Mouse (Mus musculus) E14TG2a.4 (cell line): ENCODE data around the gene Zdhhc23.

Source experiments
- H3K27me3 ChIP-seq: 2 replicates; pipeline ENCODE4 v1.6.1; 2014; ENCODE audit warnings: low read length, control low read depth; ENCODE audit not compliant: insufficient read depth
- H3K36me3 ChIP-seq: 2 replicates; pipeline ENCODE4 v1.6.1; 2014; ENCODE audit warnings: low read length, control low read depth; ENCODE audit not compliant: insufficient read depth
- H3K4me1 ChIP-seq: replicated peaks from 2 replicates; pipeline ENCODE4 v1.6.1; 2014; ENCODE audit warnings: low read depth, low read length, control low read depth
- H3K4me3 ChIP-seq: replicated peaks from 2 replicates; pipeline ENCODE4 v1.5.1; 2014; ENCODE audit warnings: mild to moderate bottlenecking, low read length
- H3K9me3 ChIP-seq: 2 replicates; pipeline ENCODE4 v1.6.1; 2014; ENCODE audit warnings: low read length, control low read depth
- CTCF ChIP-seq: conservative IDR thresholded peaks from 2 replicates; pipeline ENCODE4 v1.5.1; 2014; ENCODE audit warnings: low read length
- NANOG ChIP-seq: IDR thresholded peaks from 2 replicates; pipeline ENCODE4 v1.6.1; 2014; ENCODE audit warnings: borderline replicate concordance, low read length, mixed read lengths
- POU5F1 ChIP-seq: IDR thresholded peaks from 2 replicates; pipeline ENCODE4 v1.6.1; 2014; ENCODE audit warnings: low read length, borderline replicate concordance

Gene Zdhhc23

DNA sequence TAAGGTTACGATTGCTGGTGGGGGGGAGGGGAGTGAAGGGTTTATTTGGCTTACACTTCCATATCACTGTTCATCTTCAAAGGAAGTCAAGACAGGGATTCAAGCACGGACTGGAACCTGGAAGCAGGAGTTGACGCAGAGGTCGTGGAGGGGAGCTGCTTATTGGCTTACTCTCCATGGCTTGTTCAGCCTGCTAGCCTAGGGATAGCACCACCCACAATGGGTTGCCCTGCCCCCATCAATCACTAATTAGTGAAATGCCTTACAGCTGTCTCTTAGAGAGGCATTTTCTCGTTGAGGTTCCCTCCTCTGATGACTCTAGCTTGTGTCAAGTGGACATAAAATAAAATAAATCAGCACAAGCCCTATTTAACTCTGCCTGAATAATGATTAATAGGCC is 31.4 kb upstream of the Zdhhc23 start:
- peaks cover 2% of the 10 kb centered on the region for H3K4me1 ChIP-seq
- H3K9me3 ChIP-seq, result no peaks in the 10 kb centered on the region
- H3K4me3 ChIP-seq, result no peak overlapping the region
- TF ChIP-seq CTCF (no peak), POU5F1 (no peak), NANOG (no peak)
- no peaks in the 10 kb centered on the region for H3K27me3 ChIP-seq
- no peaks in the 10 kb centered on the region for H3K36me3 ChIP-seq

DNA sequence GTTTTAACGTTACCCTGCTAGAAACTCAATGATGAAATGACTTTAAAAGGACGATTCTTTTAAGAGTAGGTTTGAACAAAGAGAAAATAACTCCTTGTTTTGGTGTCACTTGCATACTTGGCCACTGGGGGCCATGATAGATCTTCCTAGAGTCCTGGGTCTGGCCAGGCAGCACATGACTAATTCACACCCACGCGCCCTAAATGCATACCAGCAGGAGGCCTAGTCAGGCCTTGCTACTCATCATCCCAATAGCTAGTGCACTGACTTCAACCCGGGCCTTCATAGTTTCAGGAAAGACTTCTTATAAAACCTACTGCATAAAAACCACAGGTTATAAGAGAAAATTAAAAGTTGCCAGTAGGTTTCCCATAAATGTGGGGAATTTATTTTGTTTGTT is 22.5 kb upstream of the Zdhhc23 start:
- Histone ChIP-seq H3K27me3 (no peaks in the 10 kb centered on the region), H3K9me3 (no peaks in the 10 kb centered on the region), H3K4me3 (no peak overlapping the region), H3K36me3 (no peaks in the 10 kb centered on the region), H3K4me1 (peaks cover 5% of the 10 kb centered on the region; the same call in 1 of the 2 replicates)
- no peak for TF ChIP-seq POU5F1

DNA sequence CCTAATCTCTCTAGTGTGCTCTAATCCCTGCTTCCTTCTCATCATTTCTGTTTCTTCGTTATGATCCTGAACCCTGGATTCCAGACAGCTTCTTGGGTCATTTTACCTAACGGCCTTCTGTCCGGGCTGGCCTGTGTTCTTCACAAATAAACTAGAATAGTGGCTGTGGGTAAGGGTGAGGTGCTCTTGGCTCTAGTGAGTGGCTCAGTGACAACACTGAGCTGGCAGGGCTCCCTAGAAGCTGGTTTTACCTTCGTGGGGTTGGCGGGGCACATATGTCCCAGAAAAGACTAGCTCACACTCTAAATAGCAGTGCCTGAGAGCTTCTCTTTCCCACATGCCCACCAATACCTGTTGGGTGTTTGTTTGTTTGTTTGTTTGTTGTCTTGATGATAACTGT is 19.9 kb upstream of the Zdhhc23 start:
- TF ChIP-seq CTCF (no peak), POU5F1 (no peak)
- Histone ChIP-seq H3K27me3 (no peaks in the 10 kb centered on the region), H3K9me3 (no peaks in the 10 kb centered on the region), H3K4me3 (no peak overlapping the region), H3K4me1 (peaks cover 5% of the 10 kb centered on the region; the same call in 1 of the 2 replicates), H3K36me3 (no peaks in the 10 kb centered on the region)

DNA sequence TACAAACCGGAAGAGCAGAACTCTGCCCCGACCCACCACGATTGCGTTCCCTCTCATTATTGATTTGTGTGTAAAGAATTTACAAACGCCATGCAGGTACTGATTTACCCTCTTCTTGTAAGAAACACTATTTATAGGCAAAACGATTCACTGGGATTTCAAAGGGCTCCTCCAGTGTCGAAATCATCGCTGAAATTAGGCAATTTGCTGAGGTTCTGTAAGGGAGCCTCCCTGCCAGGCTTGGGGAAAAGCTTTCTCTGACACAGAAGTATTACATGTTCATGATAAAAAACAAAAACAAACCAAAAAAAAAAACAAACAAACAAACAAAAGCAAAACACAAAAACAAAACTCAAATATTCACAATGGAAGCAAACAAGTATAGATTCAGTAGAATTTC is 19.5 kb upstream of the Zdhhc23 start:
- Histone ChIP-seq H3K27me3 (no peaks in the 10 kb centered on the region), H3K4me1 (peaks cover 5% of the 10 kb centered on the region; the same call in 1 of the 2 replicates), H3K4me3 (no peak overlapping the region), H3K36me3 (no peaks in the 10 kb centered on the region), H3K9me3 (no peaks in the 10 kb centered on the region)
- TF ChIP-seq NANOG (no peak), CTCF (no peak), POU5F1 (no peak)

DNA sequence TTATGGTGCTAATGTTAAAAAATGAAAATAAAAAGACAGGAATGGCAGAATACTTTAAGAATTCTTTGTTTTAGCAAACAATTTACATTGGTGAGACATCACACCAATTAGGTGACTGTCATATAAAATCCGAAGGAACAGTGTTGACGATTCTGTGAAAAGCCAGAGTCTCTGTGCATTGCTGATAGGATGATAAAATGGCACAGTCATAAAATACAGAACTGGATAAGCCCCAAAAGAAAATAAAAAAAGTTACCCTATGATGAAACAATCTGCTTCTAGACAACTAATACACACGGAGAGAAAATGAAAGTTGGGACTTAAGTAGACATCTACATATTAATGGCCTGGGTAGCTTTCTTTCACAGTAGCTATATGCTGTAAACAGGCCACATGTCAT is 15.0 kb upstream of the Zdhhc23 start:
- Histone ChIP-seq H3K36me3 (no peaks in the 10 kb centered on the region), H3K27me3 (no peaks in the 10 kb centered on the region), H3K9me3 (no peaks in the 10 kb centered on the region), H3K4me3 (no peak overlapping the region), H3K4me1 (no peaks in the 10 kb centered on the region)
- TF ChIP-seq POU5F1, result no peak

DNA sequence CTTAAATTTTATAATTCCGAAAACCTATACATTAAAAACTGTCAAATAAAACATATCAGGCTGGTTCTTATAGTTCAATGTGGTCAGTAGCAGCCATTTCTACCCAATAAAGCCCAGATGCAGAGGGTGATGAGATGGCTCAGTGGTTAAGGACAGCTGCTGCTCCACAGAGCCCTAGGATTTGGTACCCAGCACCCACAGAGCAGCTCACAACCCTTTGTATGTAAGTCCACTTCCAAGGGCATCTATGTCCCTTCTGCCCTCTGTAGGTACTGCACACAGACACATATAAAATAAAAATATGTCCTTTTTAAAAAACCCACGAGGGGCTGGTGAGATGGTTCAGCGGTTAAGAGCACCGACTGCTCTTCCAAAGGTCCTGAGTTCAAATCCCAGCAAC is 6.7 kb upstream of the Zdhhc23 start:
- Histone ChIP-seq H3K4me1 (no peaks in the 10 kb centered on the region), H3K27me3 (peaks cover 11% of the 10 kb centered on the region), H3K36me3 (no peaks in the 10 kb centered on the region), H3K4me3 (no peak overlapping the region), H3K9me3 (no peaks in the 10 kb centered on the region)
- no peak for TF ChIP-seq NANOG
- no peak for TF ChIP-seq CTCF
- no peak for TF ChIP-seq POU5F1

DNA sequence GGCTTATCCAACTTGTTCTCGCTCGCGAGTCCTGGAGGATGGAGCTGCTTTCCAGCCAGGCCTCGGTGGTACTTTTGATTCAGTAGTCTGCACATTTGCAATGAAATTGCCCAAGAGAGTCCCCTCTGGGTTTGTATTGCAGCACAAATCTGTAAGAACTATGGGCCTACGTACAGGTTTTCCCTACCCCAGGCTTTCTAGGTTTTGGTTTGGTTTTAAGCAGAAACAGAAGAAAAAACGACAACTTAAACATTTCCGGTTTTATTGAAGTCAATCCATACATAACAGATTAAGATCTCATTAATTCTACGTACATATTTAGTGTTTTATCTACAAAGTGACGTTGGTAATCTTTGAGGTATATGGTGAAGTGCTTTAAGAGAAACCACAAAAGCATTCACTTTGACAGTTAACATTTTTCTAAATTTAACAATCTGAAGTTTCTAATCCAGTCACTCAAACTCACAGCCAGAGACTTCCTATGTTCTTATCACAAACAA is 569 bp upstream of the Zdhhc23 start:
- no peaks in the 10 kb centered on the region for H3K9me3 ChIP-seq
- peak overlapping the region; percentile 90 for H3K4me3 ChIP-seq
- H3K4me1 ChIP-seq, result peaks cover under 1% of the 10 kb centered on the region
- no peak for TF ChIP-seq NANOG
- TF ChIP-seq CTCF, result no peak
- TF ChIP-seq POU5F1, result no peak
- H3K27me3 ChIP-seq, result peaks cover 51% of the 10 kb centered on the region
- H3K36me3 ChIP-seq, result no peaks in the 10 kb centered on the region

DNA sequence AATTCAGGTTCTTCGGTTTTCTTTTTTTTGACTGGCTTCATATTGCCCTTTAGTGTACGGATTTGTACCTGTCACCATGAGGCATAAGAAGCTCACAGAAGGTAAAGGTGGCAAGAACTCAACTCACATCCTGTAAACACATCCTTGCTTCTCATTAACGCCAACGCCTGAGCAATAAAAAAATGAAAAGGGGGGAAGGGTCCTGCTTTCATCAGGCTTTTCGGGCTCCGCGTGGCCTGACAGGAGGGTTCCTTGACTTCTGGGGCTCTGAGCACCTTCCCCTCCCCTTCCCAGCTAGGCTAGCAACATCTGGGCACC is 622 bp downstream of the Zdhhc23 start:
- peaks cover 12% of the 10 kb centered on the region for H3K4me1 ChIP-seq
- TF ChIP-seq CTCF (no peak), NANOG (no peak), POU5F1 (no peak)
- H3K36me3 ChIP-seq, result no peaks in the 10 kb centered on the region
- H3K9me3 ChIP-seq, result no peaks in the 10 kb centered on the region
- peak overlapping the region; percentile 90 for H3K4me3 ChIP-seq
- H3K27me3 ChIP-seq, result peaks cover 52% of the 10 kb centered on the region

DNA sequence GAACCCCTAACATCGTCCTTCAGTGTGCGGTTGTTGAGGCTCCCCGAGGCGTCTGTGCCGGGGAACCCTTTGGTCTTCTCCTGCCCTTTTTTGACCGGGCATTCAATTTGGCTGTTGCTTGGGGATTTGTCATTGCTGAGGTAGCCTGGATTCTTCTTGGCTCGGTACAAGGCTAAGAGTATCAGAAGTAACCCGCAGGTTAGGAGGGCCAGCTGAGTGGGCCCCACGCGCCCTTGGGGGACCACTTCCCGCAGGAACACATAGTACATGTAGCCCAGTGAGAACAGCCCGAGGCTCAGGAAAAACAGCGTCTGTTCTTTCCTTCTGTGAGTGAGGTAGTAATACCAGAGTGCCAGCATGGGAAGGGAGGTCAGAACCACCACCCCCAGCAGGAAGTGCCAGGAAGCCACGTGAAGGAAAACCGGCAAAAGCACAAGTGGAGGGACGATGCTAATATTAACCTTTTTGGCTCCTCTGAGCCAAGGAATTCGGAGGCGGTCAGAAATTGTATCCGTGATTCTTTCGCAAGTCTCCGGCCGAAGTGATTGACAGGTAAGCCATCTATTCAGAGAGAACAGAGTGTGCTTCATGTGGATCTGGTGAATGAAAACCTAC is 5.9 kb downstream of the Zdhhc23 start:
- TF ChIP-seq NANOG, result no peak
- TF ChIP-seq POU5F1, result no peak
- no peak for TF ChIP-seq CTCF
- H3K9me3 ChIP-seq, result no peaks in the 10 kb centered on the region
- H3K27me3 ChIP-seq, result peaks cover 48% of the 10 kb centered on the region
- peaks cover 26% of the 10 kb centered on the region for H3K4me1 ChIP-seq
- peak overlapping the region; percentile 58 for H3K4me3 ChIP-seq
- no peaks in the 10 kb centered on the region for H3K36me3 ChIP-seq

DNA sequence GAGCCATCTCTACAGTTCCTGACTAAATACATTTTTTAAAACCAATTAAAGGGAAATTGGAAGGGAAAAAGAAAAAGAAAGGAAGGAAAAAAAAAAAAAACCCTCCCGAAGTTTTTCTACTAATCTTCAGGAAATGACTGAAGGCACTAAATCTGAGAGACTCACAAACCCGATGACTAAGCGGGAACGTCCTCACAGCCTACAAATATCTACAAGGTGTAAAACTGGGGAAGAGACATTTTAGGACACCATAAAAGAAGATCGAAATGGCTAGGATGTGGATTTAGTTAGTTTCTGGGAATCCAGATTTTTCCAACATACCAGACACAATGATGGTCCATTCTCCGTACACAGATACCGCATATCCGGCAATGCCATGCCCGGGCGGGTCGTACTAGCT is 6.4 kb downstream of the Zdhhc23 start:
- no peaks in the 10 kb centered on the region for H3K36me3 ChIP-seq
- no peaks in the 10 kb centered on the region for H3K9me3 ChIP-seq
- peaks cover 42% of the 10 kb centered on the region for H3K27me3 ChIP-seq
- no peak for TF ChIP-seq POU5F1
- no peak for TF ChIP-seq NANOG
- no peak for TF ChIP-seq CTCF
- peak overlapping the region; percentile 58 for H3K4me3 ChIP-seq
- peaks cover 29% of the 10 kb centered on the region for H3K4me1 ChIP-seq
